Mouse (Mus musculus) heart, postnatal 25 days (tissue): ENCODE measurements around the gene Cwc15. TPM values are rescaled to one million over a fixed set of nuclear protein-coding genes. Genes with fewer than 3 reads are reported as not detected.

Experiments
- DNase-seq: peaks from one replicate; pipeline ENCODE4 v3.0.0; 2022; ENCODE audit warnings: low spot score
- intact Hi-C: fragments of 180-260 bp; cut with DNase I; formaldehyde crosslinking; loops from one replicate; pipeline ENCODE4 v1.15.1; 2025
- total RNA-seq, 2 experiments: library from RNA; stranded (reverse); gene quantifications; 2 replicates each; pipeline ENCODE4 v1.2.3; 2021

The Cwc15 gene
- total RNA-seq, 2 experiments from 2014 or later, result 60.3 to 69.7 TPM

- no peak for DNase-seq
- intact Hi-C loops, result no loop called here
These were observed 43.8 kb downstream of the Cwc15 start for GRCm38 (mm10) chr9:14544034-14544757.

GRCm38 (mm10) chr9:14547584-14548365, 47.4 kb downstream of the Cwc15 start:
- intact Hi-C loops, result no loop called here
- peak; percentile 12 for DNase-seq

- intact Hi-C loops, result no loop called here
- no peak for DNase-seq
These were observed 47.9 kb downstream of the Cwc15 start for GRCm38 (mm10) chr9:14548366-14548761.

- no peak for DNase-seq
- intact Hi-C loops, result no loop called here
These were observed 57.9 kb downstream of the Cwc15 start for GRCm38 (mm10) chr9:14558332-14558731.

GRCm38 (mm10) chr9:14559430-14559829, 59.0 kb downstream of the Cwc15 start:
- no peak for DNase-seq
- intact Hi-C loops, result no loop called here

GRCm38 (mm10) chr9:14559996-14560395, 59.6 kb downstream of the Cwc15 start:
- no peak for DNase-seq
- intact Hi-C loops, result no loop called here

Other genes starting within 250 kb of the Cwc15 start
- 10 to 100 TPM; 23.3 to 24.6 TPM for gene Sesn3, start 225.6 kb upstream of the Cwc15 start, total RNA-seq
- 1 to 10 TPM; 7.6 to 8.5 TPM for gene Endod1, start 119.1 kb upstream of the Cwc15 start, total RNA-seq
- gene Kdm4d, start 135 bp upstream of the Cwc15 start, total RNA-seq, result not detected
- 10 to 100 TPM; 57.9 to 59.9 TPM for gene Amotl1, start 144.4 kb downstream of the Cwc15 start, total RNA-seq
- under 1 TPM in 1 of 2 experiments, not detected in 1; 0.10 TPM for gene Piwil4, start 240.1 kb downstream of the Cwc15 start, total RNA-seq